Mouse (Mus musculus): ENCODE results near the gene Gmds. TPM values are rescaled to one million over a fixed set of nuclear protein-coding genes. Genes with fewer than 3 reads are reported as not detected.

Gene Gmds
- total and polyA plus RNA-seq, 2 experiments, result 3.2 to 3.5 TPM

- Histone ChIP-seq H3K36me3 (ENCODE audit: control insufficient read depth, insufficient read depth, low read length) (no peaks in the 10 kb centered on the region), H3K79me2 (ENCODE audit: control insufficient read depth, insufficient read depth, low read length) (no peaks in the 10 kb centered on the region), H3K4me1 (ENCODE audit: control insufficient read depth, insufficient read depth, low read length) (no peaks in the 10 kb centered on the region), H3K4me3 (ENCODE audit: insufficient read depth, low read depth, low read length) (no peak overlapping the region), H3K27ac (replicated peaks; ENCODE audit: insufficient read depth, low read depth, low read length) (no peak overlapping the region), H3K27me3 (ENCODE audit: control insufficient read depth, insufficient read depth, low read length) (no peaks in the 10 kb centered on the region), H3K9ac (ENCODE audit: low read depth, low read length) (no peak overlapping the region)
- 78% methylated on average over 7 of the region's 7 CpGs for WGBS
- no peak for DNase-seq (ENCODE audit: extremely low read depth, low read depth, low spot score)
- TF ChIP-seq POLR2A (IDR thresholded peaks at IDR 0.05; ENCODE audit: extremely low read depth, insufficient read depth, low read length) (no peak), CTCF (IDR thresholded peaks at IDR 0.05; ENCODE audit: low read depth, low read length) (no peak)
Measured at GRCm38 (mm10) chr13:32088303-32088977, 250.1 kb downstream of the Gmds start.

GRCm38 (mm10) chr13:32080520-32081249 lies 257.9 kb downstream of the Gmds start:
- Histone ChIP-seq H3K9ac (ENCODE audit: low read depth, low read length) (no peak overlapping the region), H3K27me3 (ENCODE audit: control insufficient read depth, insufficient read depth, low read length) (no peaks in the 10 kb centered on the region), H3K4me1 (ENCODE audit: control insufficient read depth, insufficient read depth, low read length) (no peaks in the 10 kb centered on the region), H3K79me2 (ENCODE audit: control insufficient read depth, insufficient read depth, low read length) (no peaks in the 10 kb centered on the region), H3K27ac (replicated peaks; ENCODE audit: insufficient read depth, low read depth, low read length) (no peak overlapping the region), H3K36me3 (ENCODE audit: control insufficient read depth, insufficient read depth, low read length) (no peaks in the 10 kb centered on the region), H3K4me3 (ENCODE audit: insufficient read depth, low read depth, low read length) (no peak overlapping the region)
- TF ChIP-seq CTCF (IDR thresholded peaks at IDR 0.05; ENCODE audit: low read depth, low read length), result no peak
- TF ChIP-seq POLR2A (IDR thresholded peaks at IDR 0.05; ENCODE audit: extremely low read depth, insufficient read depth, low read length), result no peak
- no peak for DNase-seq (ENCODE audit: extremely low read depth, low read depth, low spot score)
- WGBS, result 83% methylated on average over 6 of the region's 6 CpGs

- WGBS, result 69% methylated on average over 2 of the region's 2 CpGs
- H3K9ac ChIP-seq (ENCODE audit: low read depth, low read length), result no peak overlapping the region
- TF ChIP-seq POLR2A (IDR thresholded peaks at IDR 0.05; ENCODE audit: extremely low read depth, insufficient read depth, low read length), result no peak
- TF ChIP-seq CTCF (IDR thresholded peaks at IDR 0.05; ENCODE audit: low read depth, low read length), result no peak
Measured at GRCm38 (mm10) chr13:32073630-32074029, 264.9 kb downstream of the Gmds start.

GRCm38 (mm10) chr13:32055321-32055720 lies 283.2 kb downstream of the Gmds start:
- no peak overlapping the region for H3K9ac ChIP-seq (ENCODE audit: low read depth, low read length)
- H3K4me3 ChIP-seq (ENCODE audit: insufficient read depth, low read depth, low read length), result no peak overlapping the region
- H3K4me1 ChIP-seq (ENCODE audit: control insufficient read depth, insufficient read depth, low read length), result no peaks in the 10 kb centered on the region
- no peak overlapping the region for H3K27ac ChIP-seq (replicated peaks; ENCODE audit: insufficient read depth, low read depth, low read length)
- TF ChIP-seq POLR2A (IDR thresholded peaks at IDR 0.05; ENCODE audit: extremely low read depth, insufficient read depth, low read length) (no peak), CTCF (IDR thresholded peaks at IDR 0.05; ENCODE audit: low read depth, low read length) (no peak)
- 83% methylated on average over 6 of the region's 6 CpGs for WGBS
- no peaks in the 10 kb centered on the region for H3K27me3 ChIP-seq (ENCODE audit: control insufficient read depth, insufficient read depth, low read length)
- no peaks in the 10 kb centered on the region for H3K79me2 ChIP-seq (ENCODE audit: control insufficient read depth, insufficient read depth, low read length)
- H3K36me3 ChIP-seq (ENCODE audit: control insufficient read depth, insufficient read depth, low read length), result no peaks in the 10 kb centered on the region
- peak; percentile 5 for DNase-seq (ENCODE audit: extremely low read depth, low read depth, low spot score)

More at GRCm38 (mm10) chr13:32073630-32074029, 264.9 kb downstream of the Gmds start:
- Histone ChIP-seq H3K27me3 (ENCODE audit: control insufficient read depth, insufficient read depth, low read length) (no peaks in the 10 kb centered on the region), H3K79me2 (ENCODE audit: control insufficient read depth, insufficient read depth, low read length) (no peaks in the 10 kb centered on the region), H3K36me3 (ENCODE audit: control insufficient read depth, insufficient read depth, low read length) (no peaks in the 10 kb centered on the region), H3K4me1 (ENCODE audit: control insufficient read depth, insufficient read depth, low read length) (no peaks in the 10 kb centered on the region), H3K4me3 (ENCODE audit: insufficient read depth, low read depth, low read length) (no peak overlapping the region), H3K27ac (replicated peaks; ENCODE audit: insufficient read depth, low read depth, low read length) (no peak overlapping the region)
- DNase-seq (ENCODE audit: extremely low read depth, low read depth, low spot score), result no peak

- Histone ChIP-seq H3K4me1 (ENCODE audit: control insufficient read depth, insufficient read depth, low read length) (no peaks in the 10 kb centered on the region), H3K4me3 (ENCODE audit: insufficient read depth, low read depth, low read length) (no peak overlapping the region), H3K36me3 (ENCODE audit: control insufficient read depth, insufficient read depth, low read length) (no peaks in the 10 kb centered on the region), H3K9ac (ENCODE audit: low read depth, low read length) (no peak overlapping the region), H3K79me2 (ENCODE audit: control insufficient read depth, insufficient read depth, low read length) (no peaks in the 10 kb centered on the region), H3K27ac (replicated peaks; ENCODE audit: insufficient read depth, low read depth, low read length) (no peak overlapping the region), H3K27me3 (ENCODE audit: control insufficient read depth, insufficient read depth, low read length) (no peaks in the 10 kb centered on the region)
- no peak for DNase-seq (ENCODE audit: extremely low read depth, low read depth, low spot score)
- no peak for TF ChIP-seq CTCF (IDR thresholded peaks at IDR 0.05; ENCODE audit: low read depth, low read length)
- no peak for TF ChIP-seq POLR2A (IDR thresholded peaks at IDR 0.05; ENCODE audit: extremely low read depth, insufficient read depth, low read length)
Measured at GRCm38 (mm10) chr13:32053587-32053986, 285.0 kb downstream of the Gmds start.
